Mouse (Mus musculus) left cerebral cortex, adult 2 months (tissue): ENCODE data around the gene Nop14. TPM values are rescaled to one million over a fixed set of nuclear protein-coding genes. Genes with fewer than 3 reads are reported as not detected.

ENCODE experiments used
- DNase-seq, 2 experiments: peaks; one replicate each; pipeline ENCODE4 v3.0.0; 2021 to 2022; ENCODE audit warnings: low spot score in 2 of 2, mixed read lengths in 1 of 2; ENCODE audit errors: extremely low spot score in 1 of 2
- H3K27ac ChIP-seq: fragments of 200-600 bp; 2 replicates; pipeline ENCODE4 v1.8.1; 2022
- H3K4me3 ChIP-seq: fragments of 200-600 bp; 2 replicates; pipeline ENCODE4 v1.8.1; 2022
- CTCF ChIP-seq: fragments of 200-600 bp; IDR thresholded peaks from 2 replicates; pipeline ENCODE4 v1.8.1; 2022; ENCODE audit warnings: antibody characterized with exemption, mild to moderate bottlenecking, moderate library complexity
- intact Hi-C: fragments of 180-260 bp; cut with DNase I; formaldehyde crosslinking; loops from one replicate; pipeline ENCODE4 v1.15.1; 2025
- long read RNA-seq, 2 experiments: library from polyadenylated mRNA; stranded (forward); transcript quantifications; one replicate each; pipeline ENCODE4 v2.0.0; 2021; ENCODE audit warnings: borderline mapping rate in 2 of 2
- total RNA-seq, 2 experiments: library from RNA; stranded (reverse); gene quantifications; 2 replicates each; pipeline ENCODE4 v1.2.3; 2021

The Nop14 gene
- 10 to 100 TPM; 15.8 to 17.0 TPM for total RNA-seq
- long read RNA-seq, experiment 1, transcript Nop14-201 (18 exons, 2,702 nt) = major isoform, 16 of 23 reads
- long read RNA-seq, experiment 1, partial matches to known transcripts = 5 of 23 reads
- long read RNA-seq, experiment 1, other reads (novel, unspliced or antisense) = 2 of 23 reads
- long read RNA-seq, experiment 2, transcript Nop14-201 (18 exons, 2,702 nt) = major isoform, 18 of 25 reads
- long read RNA-seq, experiment 2, partial matches to known transcripts = 2 of 25 reads
- long read RNA-seq, experiment 2, other reads (novel, unspliced or antisense) = 5 of 25 reads

- Histone ChIP-seq H3K27ac (peak within 1 kb of the TSS; percentile 74), H3K4me3 (peak within 1 kb of the TSS; percentile 78)
- TF ChIP-seq CTCF = peak; percentile 98
- intact Hi-C loops = loop anchor here (1.0 kb wide), 1 partner anchor 101 kb away; the partner anchor contains the start of gene Htt
- peak; percentile 99 for DNase-seq
Measured at GRCm38 (mm10) chr5:34659686-34660590, at the start of gene Nop14, which contains the start of gene Grk4. Gene Nop14 (minus strand): TSS chr5:34660148. Gene Grk4 (plus strand): TSS chr5:34660379.

- no peak for TF ChIP-seq CTCF
- intact Hi-C loops = no loop called here
- DNase-seq = no peak
- no peak overlapping the region for H3K27ac ChIP-seq
- no peak overlapping the region for H3K4me3 ChIP-seq
Measured at GRCm38 (mm10) chr5:34708436-34708835, 48.5 kb upstream of the Nop14 start.

DNA sequence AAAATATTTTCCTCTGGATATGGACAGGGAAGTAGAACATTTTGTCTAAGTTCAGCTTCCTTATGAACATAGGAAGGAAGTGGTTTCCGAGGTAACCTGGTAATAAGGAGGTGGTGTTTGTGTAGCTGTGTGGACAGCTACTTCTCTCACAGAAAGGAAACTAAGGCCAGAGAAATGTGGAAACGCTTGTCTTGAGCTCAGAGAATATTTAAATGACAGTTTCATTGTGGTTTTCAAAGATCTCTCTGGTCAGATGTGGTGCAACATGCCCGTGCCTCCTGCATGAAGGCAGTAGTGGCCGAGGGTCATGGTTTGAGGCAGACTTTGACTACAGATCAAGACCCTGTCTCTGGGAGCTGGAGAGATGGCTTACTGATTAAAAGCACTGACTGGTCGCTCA lies 35.6 kb upstream of the Nop14 start:
- DNase-seq = no peak
- Histone ChIP-seq H3K27ac (no peak overlapping the region), H3K4me3 (no peak overlapping the region)
- TF ChIP-seq CTCF = no peak
- intact Hi-C loops = no loop called here

- TF ChIP-seq CTCF = no peak
- intact Hi-C loops = loop anchor here (5.0 kb wide), 1 partner anchor 55 kb away; no protein-coding TSS in a partner anchor
- H3K27ac ChIP-seq = no peak overlapping the region
- no peak for DNase-seq
- no peak overlapping the region for H3K4me3 ChIP-seq
Measured at GRCm38 (mm10) chr5:34692782-34693181, 32.8 kb upstream of the Nop14 start.

- H3K4me3 ChIP-seq = no peak overlapping the region
- DNase-seq = no peak
- peak; percentile 4; the same call in 1 of the 2 replicates for TF ChIP-seq CTCF
- no peak overlapping the region for H3K27ac ChIP-seq
- intact Hi-C loops = loop anchor here (5.0 kb wide), 1 partner anchor 57 kb away; no protein-coding TSS in a partner anchor
Measured at GRCm38 (mm10) chr5:34689868-34690267, 29.9 kb upstream of the Nop14 start.

DNA sequence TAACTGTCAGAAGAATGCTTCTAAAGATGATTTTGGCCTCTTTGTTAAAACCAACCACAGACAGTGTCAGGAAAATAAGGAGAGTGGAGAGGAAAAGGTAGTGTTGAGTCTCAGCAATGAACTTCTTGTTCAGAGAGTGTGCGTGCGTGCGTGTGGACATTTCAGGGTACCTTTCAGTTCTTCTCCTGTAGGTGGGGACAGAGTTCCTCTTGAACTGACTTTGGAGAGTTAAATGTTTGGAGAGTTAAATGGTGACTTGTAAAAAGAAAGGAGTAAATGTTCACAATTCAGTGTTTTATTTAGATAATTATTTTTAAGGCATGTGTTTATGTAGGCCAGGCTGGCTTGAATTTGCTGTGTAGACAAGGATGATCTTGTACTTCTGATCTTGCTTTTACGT lies 10.3 kb upstream of the Nop14 start:
- DNase-seq = no peak
- Histone ChIP-seq H3K27ac (no peak overlapping the region), H3K4me3 (no peak overlapping the region)
- TF ChIP-seq CTCF = peak; percentile 40
- intact Hi-C loops = loop anchor here (5.0 kb wide), 2 partner anchors 87 to 372 kb away; partner anchors contain the start of gene Hgfac

DNA sequence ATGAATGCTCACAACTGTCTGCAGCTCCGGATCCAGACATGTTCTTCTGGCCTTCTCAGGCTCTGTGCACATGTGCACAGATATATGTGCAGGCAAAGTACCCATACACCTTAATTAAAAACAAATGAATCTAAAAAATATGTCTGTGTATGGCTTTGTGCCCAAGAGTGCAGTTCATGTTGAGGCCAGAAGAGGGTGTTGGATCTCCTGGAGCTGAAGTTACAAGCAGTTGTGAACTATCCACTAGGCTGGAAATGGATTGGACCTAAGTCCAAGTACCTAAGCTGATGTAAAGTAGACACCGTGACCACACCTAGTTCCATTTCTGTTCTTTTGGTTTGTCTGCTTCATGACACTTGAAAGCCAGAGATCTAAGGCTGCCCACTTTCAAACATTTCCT lies 9.5 kb upstream of the Nop14 start:
- no peak for DNase-seq
- intact Hi-C loops = no loop called here
- no peak overlapping the region for H3K4me3 ChIP-seq
- no peak overlapping the region for H3K27ac ChIP-seq
- peak; percentile 22 for TF ChIP-seq CTCF

- H3K4me3 ChIP-seq = no peak overlapping the region
- no peak overlapping the region for H3K27ac ChIP-seq
- no peak for DNase-seq
- intact Hi-C loops = no loop called here
- TF ChIP-seq CTCF = no peak
Measured at GRCm38 (mm10) chr5:34663231-34663630, 3.3 kb upstream of the Nop14 start.

- Histone ChIP-seq H3K4me3 (no peak overlapping the region), H3K27ac (no peak overlapping the region)
- intact Hi-C loops = no loop called here
- TF ChIP-seq CTCF = no peak; the same call in 1 of the 2 replicates
- no peak for DNase-seq
Measured at GRCm38 (mm10) chr5:34661909-34662308, 2.0 kb upstream of the Nop14 start.

DNA sequence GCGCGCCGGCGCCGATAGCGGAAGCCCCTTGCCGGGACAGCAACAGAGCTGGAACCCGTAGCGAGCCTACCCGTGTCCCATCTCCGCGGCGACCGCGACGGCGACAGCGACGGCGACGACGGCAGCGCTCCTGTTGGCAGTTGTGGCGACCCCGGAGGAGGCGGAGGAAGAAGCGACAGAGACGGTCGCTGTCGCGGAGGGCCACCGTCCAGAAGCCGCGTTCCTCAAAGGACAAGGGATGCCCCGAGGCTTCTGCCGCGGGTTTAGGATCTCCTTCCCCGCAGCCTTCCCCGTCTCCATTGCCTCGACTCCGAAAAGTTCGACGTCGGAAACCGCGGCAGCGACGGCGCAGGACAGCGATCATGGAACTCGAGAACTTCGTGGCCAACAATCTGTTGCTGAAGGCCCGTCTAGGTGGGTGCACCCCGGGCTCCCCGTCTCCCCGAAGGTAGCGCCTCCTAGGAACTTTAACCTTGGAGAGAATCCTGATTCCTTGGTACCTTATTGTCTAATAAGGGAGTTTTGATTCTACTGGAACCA lies 713 bp upstream of the Nop14 start:
- intact Hi-C loops = loop anchor here (1.0 kb wide), 1 partner anchor 101 kb away; the partner anchor contains the start of gene Htt
- DNase-seq = peak in 1 of 2 experiments; percentile 21
- H3K4me3 ChIP-seq = peak overlapping the region; percentile 78
- TF ChIP-seq CTCF = no peak
- H3K27ac ChIP-seq = peak overlapping the region; percentile 74

- intact Hi-C loops = no loop called here
- TF ChIP-seq CTCF = no peak
Measured at GRCm38 (mm10) chr5:34657556-34657955, 2.4 kb downstream of the Nop14 start.

More at GRCm38 (mm10) chr5:34657556-34657955, 2.4 kb downstream of the Nop14 start:
- DNase-seq = no peak
- Histone ChIP-seq H3K4me3 (no peak overlapping the region), H3K27ac (no peak overlapping the region)
